Mouse (Mus musculus) ES-E14 (cell line): ENCODE results near the gene Cdc14a.

Experiments used
- CHD2 ChIP-seq: IDR thresholded peaks from 2 replicates; pipeline ENCODE4 v1.6.1; 2014; ENCODE audit warnings: mild to moderate bottlenecking, low read depth, low read length, inconsistent platforms
- MAFK ChIP-seq: IDR thresholded peaks from 2 replicates; pipeline ENCODE4 v1.6.1; 2014; ENCODE audit warnings: mild to moderate bottlenecking, low read depth, low read length, inconsistent platforms; ENCODE audit not compliant: insufficient read depth
- ZC3H11A ChIP-seq: IDR thresholded peaks from 2 replicates; pipeline ENCODE4 v1.6.1; 2012; ENCODE audit warnings: low read depth, mild to moderate bottlenecking, inconsistent platforms, low read length, borderline replicate concordance

DNA sequence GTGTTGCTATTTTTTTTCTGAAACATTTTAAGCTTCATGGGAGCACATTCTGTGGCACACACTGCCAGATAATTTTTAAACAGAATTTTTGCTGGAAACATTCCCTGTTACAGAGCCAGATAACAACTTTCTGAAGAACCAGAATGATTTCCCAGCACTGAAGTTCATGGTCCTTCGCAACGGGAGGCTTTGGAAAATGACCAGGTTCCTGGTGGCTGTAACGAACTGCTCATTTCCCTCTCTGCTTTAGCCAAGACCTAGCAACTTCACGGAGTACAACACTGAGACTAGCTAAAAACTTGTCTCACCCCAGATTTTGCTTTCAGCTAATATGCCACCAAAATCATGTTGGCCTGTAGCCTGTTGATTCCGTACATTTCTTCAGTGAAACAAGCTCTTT is 160.8 kb downstream of the Cdc14a start:
- TF ChIP-seq MAFK (no peak), CHD2 (no peak), ZC3H11A (no peak)
